Mouse (Mus musculus) stomach, embryonic 15.5 days (tissue): ENCODE measurements around the gene Vmn2r77. TPM values are rescaled to one million over a fixed set of nuclear protein-coding genes. Genes with fewer than 3 reads are reported as not detected.
"Not testable (repeated sequence)": the region's sequence is repeated elsewhere in the genome, so short reads cannot be mapped to it uniquely, and the experiment has no call there.

Source experiments
- ATAC-seq: fragments of 200-750 bp; cut with Nextera tagmentation; 2 replicates; pipeline ENCODE4 v1.8.0; 2017; ENCODE audit warnings: low read depth, moderate number of reproducible peaks, moderate TSS enrichment; ENCODE audit not compliant: insufficient read depth, low FRiP score
- H3K27ac ChIP-seq: fragments of 300-500 bp; sonication (generic); 2 replicates; pipeline ENCODE4 v1.5.1; 2015; ENCODE audit warnings: mild to moderate bottlenecking, inconsistent platforms
- H3K27me3 ChIP-seq: fragments of 300-500 bp; sonication (generic); replicated peaks from 2 replicates; pipeline ENCODE4 v1.6.1; 2015; ENCODE audit warnings: inconsistent platforms
- H3K36me3 ChIP-seq: fragments of 300-500 bp; sonication (generic); 2 replicates; pipeline ENCODE4 v1.6.1; 2015; ENCODE audit warnings: inconsistent platforms
- H3K4me1 ChIP-seq: fragments of 300-500 bp; sonication (generic); 2 replicates; pipeline ENCODE4 v1.6.1; 2015; ENCODE audit warnings: inconsistent platforms
- H3K4me2 ChIP-seq: fragments of 300-500 bp; sonication (generic); 2 replicates; pipeline ENCODE4 v1.6.1; 2015; ENCODE audit warnings: mild to moderate bottlenecking, inconsistent platforms
- H3K4me3 ChIP-seq: fragments of 300-500 bp; sonication (generic); replicated peaks from 2 replicates; pipeline ENCODE4 v1.5.1; 2015; ENCODE audit warnings: inconsistent platforms
- H3K9ac ChIP-seq: fragments of 300-500 bp; sonication (generic); 2 replicates; pipeline ENCODE4 v1.6.1; 2015; ENCODE audit warnings: inconsistent platforms
- H3K9me3 ChIP-seq: fragments of 300-500 bp; sonication (generic); 2 replicates; pipeline ENCODE4 v1.6.1; 2016; ENCODE audit warnings: inconsistent platforms
- WGBS: fragments of 180-500 bp; shearing (Covaris S2); methylation state at CpG from one replicate; pipeline ENCODE4 v1.1.7; 2015; 5-methylcytosine and 5-hydroxymethylcytosine counted together
- polyA plus RNA-seq: library from polyadenylated mRNA; unstranded; fragments of >200 nt; fragmentation: Nextera tagmentation; extraction: Ambion mirVana; gene quantifications from 2 replicates; pipeline ENCODE4 v1.2.1, GENCODE M21; 2015

The Vmn2r77 gene
- polyA plus RNA-seq: not detected in 2 replicates

DNA sequence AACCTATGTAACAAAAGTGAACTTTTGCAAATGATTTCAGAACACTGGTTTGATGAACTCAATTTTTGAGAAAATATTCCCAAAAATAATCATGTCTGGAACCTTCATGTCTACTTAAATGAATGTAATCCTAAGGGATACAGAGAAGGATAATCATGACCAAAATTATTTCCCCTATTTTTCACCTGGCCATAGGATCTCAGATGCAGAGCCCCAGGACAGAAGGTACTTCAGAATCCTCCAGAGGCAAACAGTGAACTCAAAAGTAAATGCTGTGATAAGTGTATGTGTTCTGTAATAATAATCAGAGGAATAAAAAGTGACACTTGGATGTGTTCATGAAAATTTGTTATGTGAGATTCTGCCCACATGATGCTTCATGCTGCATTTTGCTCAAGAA lies at the start of gene Vmn2r77:
Gene Vmn2r77, plus strand, starts transcription at position 301 of the 400 bp plus-strand sequence.
- Histone ChIP-seq H3K4me2 (no peak within 1 kb of the TSS), H3K9me3 (no peaks in the 10 kb centered on the region), H3K4me3 (no peak within 1 kb of the TSS), H3K27ac (no peak within 1 kb of the TSS), H3K9ac (no peak within 1 kb of the TSS), H3K27me3 (no peaks in the 10 kb centered on the region), H3K4me1 (no peaks in the 10 kb centered on the region), H3K36me3 (no peaks in the 10 kb centered on the region)
- no peak for ATAC-seq

DNA sequence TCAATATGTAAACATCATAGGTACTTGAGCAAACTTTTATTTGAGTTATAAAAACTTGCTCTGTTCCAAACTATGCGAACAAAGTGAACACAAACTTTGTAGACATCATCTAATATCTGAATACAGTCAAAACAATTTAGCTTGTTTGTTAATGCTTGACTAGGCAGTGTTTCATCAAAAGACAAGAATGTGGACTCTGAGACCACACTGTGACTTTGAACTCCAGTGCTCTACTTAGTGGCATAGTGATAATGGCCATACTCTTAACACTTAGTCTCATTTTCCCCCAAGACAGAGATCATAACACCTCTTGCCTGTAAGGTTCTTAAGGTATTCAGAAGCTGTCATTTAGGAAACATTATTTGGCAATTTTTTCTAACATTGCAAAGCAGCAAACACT lies 34.1 kb upstream of the Vmn2r77 start:
- no peak overlapping the region for H3K4me3 ChIP-seq
- ATAC-seq: no peak
- no peaks in the 10 kb centered on the region for H3K9me3 ChIP-seq
- H3K27ac ChIP-seq: no peak overlapping the region
- no peak overlapping the region for H3K4me2 ChIP-seq
- H3K27me3 ChIP-seq: no peaks in the 10 kb centered on the region
- no peak overlapping the region for H3K9ac ChIP-seq
- no peaks in the 10 kb centered on the region for H3K36me3 ChIP-seq
- no peaks in the 10 kb centered on the region for H3K4me1 ChIP-seq
- WGBS: 70% methylated on average over 1 of the region's 1 CpGs

DNA sequence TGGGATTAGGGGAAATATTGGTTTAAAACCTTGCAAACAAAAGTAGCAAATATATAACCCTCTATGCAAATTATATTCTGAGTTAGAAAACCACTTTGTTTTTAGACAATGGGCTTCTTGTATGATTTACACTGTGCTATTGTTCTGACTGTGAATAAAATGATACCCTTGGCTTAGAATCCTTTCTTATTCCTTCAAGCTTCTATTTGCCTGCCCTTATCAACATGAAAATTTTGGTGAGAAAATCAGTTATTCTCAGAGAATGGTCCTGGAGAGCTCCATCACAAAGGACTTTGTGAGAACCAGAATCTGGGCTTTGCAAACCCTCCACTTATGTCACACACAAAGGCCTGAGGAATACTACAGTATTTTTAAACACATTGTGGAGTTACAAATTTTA lies 30.2 kb upstream of the Vmn2r77 start:
- Histone ChIP-seq H3K4me3 (no peak overlapping the region), H3K4me2 (no peak overlapping the region), H3K9ac (no peak overlapping the region), H3K27ac (no peak overlapping the region), H3K9me3 (no peaks in the 10 kb centered on the region), H3K4me1 (no peaks in the 10 kb centered on the region), H3K36me3 (no peaks in the 10 kb centered on the region), H3K27me3 (no peaks in the 10 kb centered on the region)
- no peak for ATAC-seq

DNA sequence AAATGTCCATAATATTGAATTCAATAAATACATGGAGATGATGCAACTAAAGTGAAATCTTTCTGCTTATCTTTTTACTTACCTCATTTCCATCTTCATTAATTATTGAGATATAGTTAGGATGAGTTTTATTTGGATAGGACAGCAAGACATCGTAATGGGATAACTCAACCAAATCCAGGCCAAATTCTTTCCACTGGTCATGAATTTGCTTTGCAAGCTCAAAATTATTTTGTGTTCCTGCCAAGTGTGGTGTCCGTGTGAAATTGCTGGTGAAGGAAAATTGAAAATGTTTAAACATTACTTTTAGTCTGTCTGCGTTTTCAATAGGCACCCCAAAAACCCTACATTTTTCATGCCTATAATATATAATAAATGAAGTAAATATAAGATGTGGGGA lies 23.2 kb upstream of the Vmn2r77 start:
- Histone ChIP-seq H3K4me3 (no peak overlapping the region), H3K36me3 (no peaks in the 10 kb centered on the region), H3K27ac (no peak overlapping the region), H3K4me1 (no peaks in the 10 kb centered on the region), H3K27me3 (no peaks in the 10 kb centered on the region), H3K4me2 (no peak overlapping the region), H3K9ac (no peak overlapping the region), H3K9me3 (no peaks in the 10 kb centered on the region)
- ATAC-seq: no peak
- WGBS: 76% methylated on average over 3 of the region's 3 CpGs

DNA sequence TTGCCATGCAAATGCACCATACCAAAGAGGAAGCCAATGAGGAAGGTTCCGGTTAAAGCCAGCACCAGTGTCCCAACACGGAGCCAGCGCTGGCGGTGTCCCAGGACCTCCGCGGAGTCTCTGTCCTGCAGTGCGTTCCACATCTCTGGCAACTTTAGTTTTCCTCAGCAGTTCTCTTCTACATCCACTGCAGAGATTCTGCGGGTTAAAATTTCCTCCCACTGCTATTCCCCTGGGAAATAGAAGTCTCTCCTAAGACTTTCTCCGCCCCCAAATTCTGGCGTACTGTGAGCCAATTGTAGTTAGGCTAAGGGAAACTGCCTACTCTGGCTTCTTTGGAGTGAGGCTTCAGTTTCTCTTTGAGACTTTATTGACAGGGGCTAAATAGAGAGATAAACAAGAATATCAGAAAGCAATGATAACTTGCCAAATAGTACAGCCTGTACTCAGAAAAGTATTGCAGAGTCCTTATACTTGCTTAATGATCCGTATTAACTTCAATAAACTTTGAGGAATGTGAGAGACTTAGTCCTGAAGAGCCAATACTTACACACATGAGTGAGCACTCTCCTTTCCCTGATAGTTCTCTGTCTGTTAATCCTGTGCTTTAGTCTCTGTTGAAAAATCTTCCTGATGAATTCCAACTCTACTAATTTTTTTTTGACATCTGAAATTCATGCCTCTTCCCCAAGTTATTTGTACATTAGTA lies 19.1 kb upstream of the Vmn2r77 start, which contains the start of gene Folh1:
Gene Folh1, minus strand, starts transcription at position 327 of the 709 bp plus-strand sequence.
- no peak within 1 kb of the TSS for H3K4me3 ChIP-seq
- no peaks in the 10 kb centered on the region for H3K9me3 ChIP-seq
- no peak within 1 kb of the TSS for H3K9ac ChIP-seq
- no peaks in the 10 kb centered on the region for H3K36me3 ChIP-seq
- H3K27me3 ChIP-seq: no peaks in the 10 kb centered on the region
- no peak within 1 kb of the TSS for H3K27ac ChIP-seq
- peak within 1 kb of the TSS; percentile 29; the same call in 1 of the 2 replicates for H3K4me2 ChIP-seq
- WGBS: 10% methylated on average over 11 of the region's 11 CpGs
- no peak for ATAC-seq
- no peaks in the 10 kb centered on the region for H3K4me1 ChIP-seq

DNA sequence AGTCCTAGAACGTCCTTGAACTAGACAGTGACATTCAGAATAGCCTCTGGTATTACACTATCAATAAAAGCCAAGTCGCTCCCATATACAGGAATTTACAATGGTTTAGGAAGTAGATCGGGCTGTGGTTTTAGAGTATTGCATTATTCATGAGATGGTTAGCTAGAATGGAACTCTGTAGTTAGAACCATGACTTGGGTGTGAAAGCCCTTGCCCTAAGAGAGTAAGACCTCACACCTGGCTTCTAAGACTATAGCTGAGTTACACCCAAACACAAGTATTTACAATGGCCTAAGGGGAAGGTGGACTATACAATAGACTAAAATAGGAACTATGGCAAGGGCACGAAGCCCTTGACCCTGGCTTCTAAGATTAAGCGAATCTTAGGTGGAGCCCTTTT lies 20.4 kb downstream of the Vmn2r77 start:
- WGBS: 84% methylated on average over 5 of the region's 5 CpGs
- not testable (repeated sequence) for H3K4me2 ChIP-seq, H3K4me3 ChIP-seq, H3K27ac ChIP-seq, H3K27me3 ChIP-seq, H3K36me3 ChIP-seq, H3K9me3 ChIP-seq, H3K4me1 ChIP-seq, H3K9ac ChIP-seq, ATAC-seq

DNA sequence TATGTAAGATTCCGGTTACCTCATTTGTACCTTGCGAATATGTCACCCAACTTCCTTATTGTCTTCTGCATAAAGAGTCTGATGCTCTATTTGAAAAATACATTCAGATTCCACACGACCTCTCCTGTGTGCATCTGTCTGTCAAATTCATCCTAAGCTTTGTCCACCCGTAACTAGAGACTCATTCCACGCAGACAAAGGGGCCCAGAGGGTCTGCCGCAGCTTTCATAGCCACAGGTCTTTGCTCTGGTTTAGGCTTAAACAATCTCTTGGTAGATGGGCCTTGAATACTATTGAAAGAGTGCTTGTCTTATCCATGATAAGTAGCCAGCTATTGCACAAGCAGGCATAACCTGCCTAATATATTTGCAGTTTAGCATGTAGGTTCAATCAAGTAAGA lies 20.9 kb downstream of the Vmn2r77 start:
- not testable (repeated sequence) for H3K9me3 ChIP-seq, H3K4me2 ChIP-seq, H3K27ac ChIP-seq, H3K4me1 ChIP-seq, ATAC-seq, H3K36me3 ChIP-seq, H3K27me3 ChIP-seq, H3K4me3 ChIP-seq, H3K9ac ChIP-seq
- 79% methylated on average over 6 of the region's 6 CpGs for WGBS

DNA sequence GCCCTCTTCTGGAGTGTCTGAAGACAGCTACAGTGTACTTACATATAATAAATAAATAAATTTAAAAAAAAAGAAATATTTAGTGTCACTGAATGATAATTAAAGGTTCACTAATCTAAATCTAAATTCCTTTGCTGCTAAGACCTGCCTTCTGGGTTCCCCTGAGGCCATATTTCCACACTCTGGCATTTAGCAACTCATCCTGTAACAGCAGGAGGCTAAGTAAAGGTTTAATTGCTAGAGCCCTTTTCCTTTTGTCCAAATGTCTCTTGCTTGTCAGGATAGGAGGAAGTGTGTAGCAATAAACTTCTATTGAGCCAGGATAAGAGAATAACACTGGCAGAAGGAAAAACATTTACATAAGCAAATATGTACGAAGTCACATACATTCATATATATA lies 21.6 kb downstream of the Vmn2r77 start:
- Histone ChIP-seq H3K4me2 (no peak overlapping the region), H3K36me3 (no peaks in the 10 kb centered on the region), H3K27ac (no peak overlapping the region), H3K9me3 (no peaks in the 10 kb centered on the region), H3K4me1 (no peaks in the 10 kb centered on the region), H3K4me3 (no peak overlapping the region), H3K27me3 (no peaks in the 10 kb centered on the region), H3K9ac (no peak overlapping the region)
- 57% methylated on average over 1 of the region's 1 CpGs for WGBS
- no peak for ATAC-seq

Other genes with a start within 250 kb of the Vmn2r77 start
- not detected in 2 replicates for gene Olfr295, start 211.2 kb upstream of the Vmn2r77 start, polyA plus RNA-seq
- not detected in 2 replicates for gene Olfr294, start 178.4 kb upstream of the Vmn2r77 start, polyA plus RNA-seq
- not detected in 2 replicates for gene Olfr293, start 146.0 kb upstream of the Vmn2r77 start, polyA plus RNA-seq
- not detected in 2 replicates for gene Olfr292, start 106.7 kb upstream of the Vmn2r77 start, polyA plus RNA-seq
- gene Folh1, start 19.1 kb upstream of the Vmn2r77 start, polyA plus RNA-seq: 0.08 and 0.10 TPM in 2 replicates
- gene Vmn2r78, start 120.1 kb downstream of the Vmn2r77 start, polyA plus RNA-seq: not detected in 2 replicates
- gene Vmn2r79, start 201.1 kb downstream of the Vmn2r77 start, polyA plus RNA-seq: not detected in 2 replicates